Mouse (Mus musculus): ENCODE results near the gene Stard7.
A peak's percentile ranks its signal among the peaks of the same experiment; 100 is the strongest.
"Not testable (repeated sequence)": the region's sequence is repeated elsewhere in the genome, so short reads cannot be mapped to it uniquely, and the experiment has no call there.

Gene Stard7

DNA sequence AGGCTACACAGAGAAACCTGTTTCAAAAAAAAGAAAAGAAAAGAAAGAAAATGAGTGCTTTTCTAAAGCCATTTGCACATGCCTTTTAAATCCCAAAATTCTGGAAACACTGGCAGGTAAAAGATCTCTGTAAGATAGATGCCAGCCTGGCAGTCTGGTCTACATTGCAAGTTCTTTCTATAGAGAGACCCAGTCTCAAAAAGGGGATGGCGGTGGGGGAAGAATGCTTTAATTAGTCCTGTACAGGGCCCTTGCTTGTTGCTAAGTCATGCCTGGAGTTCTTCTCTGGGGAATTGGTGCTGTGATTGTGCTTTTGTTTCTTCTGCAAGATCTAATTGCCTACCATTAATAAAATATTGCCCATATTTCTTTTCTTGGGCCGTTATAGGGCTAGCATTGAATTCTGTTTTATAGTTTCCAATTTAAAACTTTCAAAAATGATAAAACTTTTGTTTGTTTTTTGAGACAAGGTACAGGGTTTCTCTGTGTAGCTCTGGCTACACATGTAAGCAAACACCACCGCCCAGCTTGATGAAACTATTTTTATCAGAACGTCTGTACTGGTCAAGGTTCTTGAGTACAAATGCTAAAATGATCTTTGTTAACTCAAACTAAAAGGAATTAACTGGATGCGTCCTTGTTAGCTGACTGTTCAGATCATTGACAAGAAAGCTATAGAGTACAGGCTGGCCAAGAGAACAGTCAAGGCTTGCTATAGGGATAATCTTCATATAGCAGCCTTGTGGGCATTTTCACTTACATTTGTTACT lies 5.7 kb downstream of the Stard7 start:
- no peak for DNase-seq

DNA sequence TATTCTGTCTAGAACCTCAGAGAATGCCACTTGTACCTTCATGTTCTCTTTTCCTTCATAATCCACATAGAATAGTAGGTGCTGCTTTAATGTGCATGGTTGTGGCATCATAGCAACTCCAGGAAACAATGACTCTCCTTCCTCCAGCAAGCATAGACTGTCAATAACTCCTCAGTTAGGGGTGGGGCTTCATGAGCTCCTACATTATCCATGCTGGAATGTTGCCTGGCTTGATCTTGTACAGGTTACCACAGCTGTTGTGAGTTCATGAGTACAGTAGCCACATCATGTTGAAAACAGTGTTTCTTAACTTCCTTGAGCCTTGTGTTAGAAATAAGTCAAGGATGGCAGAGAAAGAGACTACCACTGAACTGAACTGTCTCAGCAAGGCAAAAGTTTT lies 8.1 kb downstream of the Stard7 start:
- no peak for DNase-seq

DNA sequence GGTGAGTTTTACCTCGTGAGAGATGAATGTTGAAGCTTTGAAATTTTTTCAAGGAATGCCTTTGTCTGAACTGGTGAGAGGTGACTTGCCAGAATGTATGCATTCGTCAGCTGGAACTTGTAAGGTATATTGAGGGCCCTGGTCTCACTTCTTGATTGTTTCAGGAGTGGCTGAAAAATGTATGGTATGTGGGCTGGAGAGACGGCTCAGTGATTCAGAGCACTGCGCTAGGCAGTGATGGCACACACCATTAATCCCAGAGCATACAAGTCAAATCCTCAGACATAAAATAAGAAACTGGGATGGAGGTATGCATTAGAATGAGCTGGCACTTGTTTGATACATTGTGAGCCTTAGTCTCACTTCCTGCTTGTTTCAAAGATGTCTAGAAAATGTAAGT lies 22.2 kb downstream of the Stard7 start:
- no peak for DNase-seq

DNA sequence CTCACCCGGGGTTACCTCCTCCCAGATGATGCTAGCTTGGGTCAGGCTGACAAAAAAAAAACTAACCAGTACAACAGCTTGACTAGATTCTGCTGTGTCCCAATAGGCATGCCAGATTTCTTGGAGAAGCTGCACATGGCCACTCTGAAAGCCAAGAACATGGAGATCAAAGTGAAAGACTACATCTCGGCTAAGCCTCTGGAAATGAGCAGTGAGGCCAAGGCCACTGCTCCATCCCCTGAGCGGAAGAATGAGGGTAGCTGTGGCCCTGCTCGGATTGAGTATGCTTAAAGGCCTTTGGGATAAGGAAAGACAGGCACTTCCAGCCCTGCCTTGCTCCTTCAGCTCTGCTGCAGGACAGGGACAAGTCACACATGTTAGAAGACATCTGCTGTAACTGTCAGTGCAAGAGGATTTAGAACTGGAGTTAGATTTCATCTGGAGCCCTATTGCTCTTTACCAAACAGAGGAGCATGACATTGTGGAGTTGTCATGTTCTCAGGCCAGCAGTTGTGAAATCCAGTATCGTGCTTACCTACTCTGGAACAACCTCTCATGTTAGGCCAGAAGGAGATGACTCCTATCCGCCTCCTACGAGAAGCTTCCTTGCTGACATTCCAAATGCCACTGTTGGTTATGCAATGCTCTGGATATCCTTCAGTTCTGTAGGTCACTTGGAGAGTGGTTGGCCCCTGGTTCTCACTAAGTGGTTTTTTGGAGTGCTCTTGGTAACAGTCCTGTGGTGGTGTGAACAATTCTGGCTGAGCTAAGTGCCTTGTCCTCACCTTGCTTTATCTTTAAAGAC lies 27.2 kb downstream of the Stard7 start:
- DNase-seq = no peak

DNA sequence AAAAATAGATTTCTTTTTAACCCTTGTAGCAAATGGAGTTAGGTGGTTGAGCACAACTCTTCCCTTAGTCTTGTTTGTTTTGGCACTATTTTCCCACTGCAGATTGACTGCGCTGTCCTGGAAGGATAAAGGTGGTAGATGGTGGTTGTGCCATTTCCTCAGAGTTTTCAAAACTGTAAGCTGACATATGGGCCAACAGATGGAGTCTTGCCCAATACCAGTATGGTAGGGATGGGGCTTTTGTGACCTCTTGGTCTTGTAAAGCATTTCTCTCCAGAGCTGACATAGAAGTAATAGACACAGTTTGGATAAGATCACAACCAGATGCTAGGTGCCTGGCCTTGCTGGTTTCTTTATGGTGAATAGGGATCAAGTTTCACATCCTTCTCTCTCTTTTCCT lies 28.0 kb downstream of the Stard7 start:
- DNase-seq = peak; percentile 10

DNA sequence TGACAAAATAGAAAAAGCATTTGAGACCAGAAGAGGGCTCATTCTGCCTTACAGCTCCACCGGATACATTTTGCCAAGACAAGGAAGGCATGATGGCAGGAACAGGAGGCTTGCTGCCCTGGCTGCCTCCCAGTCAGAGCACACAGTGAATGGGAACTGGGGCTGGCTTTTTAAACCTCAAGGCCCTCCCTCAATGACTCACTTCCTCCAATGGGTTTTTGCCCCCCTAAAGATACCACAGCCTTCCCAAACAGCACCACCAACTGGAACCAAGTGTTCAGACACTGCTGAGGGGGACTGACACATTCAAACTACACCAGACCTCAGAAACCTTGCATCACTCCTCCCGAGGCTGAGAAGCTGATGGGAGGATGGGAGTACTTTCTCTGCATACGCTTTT lies 30.7 kb downstream of the Stard7 start:
- no peak for DNase-seq

DNA sequence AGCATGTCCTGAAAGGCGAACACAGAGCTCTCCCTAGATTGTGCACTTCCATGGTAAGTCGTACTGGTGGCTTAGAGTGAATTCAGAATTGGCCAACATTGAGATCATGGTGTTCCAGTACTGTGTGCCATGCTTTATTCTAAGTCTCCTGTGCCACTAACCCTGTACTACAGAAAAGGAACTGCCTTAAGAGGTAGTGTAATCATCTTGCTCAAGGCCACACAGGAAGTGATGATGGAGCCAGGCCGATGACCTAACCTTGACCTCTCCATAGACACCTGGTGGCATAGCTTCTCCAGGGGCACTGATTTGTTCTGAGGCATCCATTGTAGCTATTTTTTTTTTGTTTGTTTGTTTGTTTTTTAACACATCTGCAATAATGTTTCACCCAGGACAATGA lies 31.9 kb downstream of the Stard7 start:
- no peak for DNase-seq

DNA sequence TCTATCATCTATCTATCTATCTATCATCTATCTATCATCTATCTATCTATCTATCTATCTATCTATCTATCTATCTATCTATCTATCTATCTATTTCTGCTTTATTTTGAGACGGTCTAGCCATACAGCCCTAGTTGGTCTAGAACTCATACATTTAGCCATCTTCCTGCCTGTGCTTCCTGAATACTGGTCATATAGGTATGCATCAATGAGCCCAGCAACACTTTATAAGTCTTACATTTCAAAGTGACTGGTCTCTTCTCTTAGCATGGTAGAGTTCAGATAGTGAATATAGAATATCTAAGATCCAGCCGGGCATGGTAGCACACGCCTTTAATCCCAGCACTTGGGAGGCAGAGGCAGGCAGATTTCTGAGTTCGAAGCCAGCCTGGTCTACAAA lies 34.2 kb downstream of the Stard7 start:
- not testable (repeated sequence) for DNase-seq

DNA sequence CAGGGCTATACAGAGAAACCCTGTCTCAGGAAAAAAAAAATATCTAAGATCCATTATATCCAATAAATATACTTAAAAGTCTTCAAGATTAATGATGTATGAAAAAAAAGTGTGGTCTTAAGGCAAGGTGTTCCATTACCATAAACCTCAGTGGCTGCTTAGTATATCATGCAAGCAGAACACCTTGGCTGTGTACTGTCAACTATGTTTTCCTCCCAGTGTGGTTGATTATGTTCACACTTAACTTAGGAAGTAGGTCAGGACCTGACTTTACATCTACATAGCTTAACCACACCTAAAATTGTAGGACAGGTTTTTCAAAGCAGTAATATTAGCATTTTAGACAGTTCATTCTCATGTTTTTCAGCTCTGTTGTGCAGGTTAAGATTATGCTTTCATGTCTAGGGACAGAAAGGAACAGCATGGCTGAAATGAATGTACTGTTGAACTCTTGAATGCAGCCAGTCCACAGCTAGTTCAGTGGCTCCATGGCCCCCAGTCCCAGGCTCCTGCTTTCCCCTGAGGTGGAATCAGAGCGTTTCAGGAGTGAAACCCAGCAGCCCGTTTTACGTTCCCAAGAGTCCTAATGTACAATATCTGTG lies 34.7 kb downstream of the Stard7 start:
- no peak for DNase-seq

DNA sequence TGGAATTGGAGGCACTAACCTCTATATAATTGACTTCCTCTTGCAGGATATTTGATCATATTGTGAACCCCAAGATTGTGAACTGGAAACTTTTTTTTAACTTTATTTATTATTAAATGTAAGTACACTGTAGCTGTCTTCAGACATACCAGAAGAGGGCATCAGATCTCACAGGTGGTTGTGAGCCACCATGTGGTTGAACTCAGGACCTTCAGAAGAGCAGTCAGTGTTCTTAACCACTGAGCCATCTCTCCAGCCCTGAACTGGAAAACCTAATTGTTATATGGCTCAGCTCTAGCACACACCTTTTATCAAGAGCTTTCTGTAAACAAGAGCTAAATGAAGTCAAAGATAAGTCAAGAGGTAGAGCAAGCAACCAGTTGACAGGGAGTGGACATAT lies 36.1 kb downstream of the Stard7 start:
- DNase-seq = no peak

DNA sequence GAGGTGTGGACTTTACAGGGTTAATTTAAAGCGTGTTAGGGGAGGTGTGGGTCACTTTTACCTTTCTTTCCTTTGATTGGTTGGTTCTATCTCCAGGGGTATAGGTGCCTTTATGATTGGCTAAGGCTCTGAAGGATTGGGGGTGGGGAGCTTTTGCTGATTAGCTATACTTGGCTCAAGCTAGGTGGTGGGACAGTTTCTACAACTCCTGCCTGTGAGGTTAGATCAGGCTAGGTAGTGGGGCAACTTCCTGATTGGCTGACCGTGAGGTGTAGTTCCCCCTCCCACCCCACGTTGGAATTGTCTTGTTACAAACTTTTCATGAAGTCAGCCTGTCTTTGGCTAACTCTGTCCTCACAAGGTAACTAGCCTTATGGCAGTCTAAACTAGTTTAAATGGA lies 37.2 kb downstream of the Stard7 start:
- no peak for DNase-seq

DNA sequence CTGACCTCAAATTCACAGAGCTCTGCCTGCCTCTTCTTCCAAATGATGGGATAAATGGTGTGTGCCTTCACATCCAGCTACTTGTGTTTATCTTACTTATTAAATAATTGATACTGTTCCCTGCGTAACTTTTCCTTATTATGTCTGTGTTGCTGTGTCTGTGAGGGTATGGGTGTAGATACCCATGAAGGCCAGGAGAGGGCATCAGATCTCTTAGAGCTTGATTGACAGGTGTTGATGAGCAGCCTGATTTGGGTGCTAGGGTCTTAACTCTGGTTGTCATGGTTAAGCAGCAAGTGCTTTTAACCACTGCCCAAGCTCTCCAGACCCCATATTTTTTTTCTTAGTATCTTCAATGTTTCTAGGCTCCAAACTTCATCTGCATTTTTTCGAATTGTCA lies 38.6 kb downstream of the Stard7 start:
- DNase-seq = no peak

DNA sequence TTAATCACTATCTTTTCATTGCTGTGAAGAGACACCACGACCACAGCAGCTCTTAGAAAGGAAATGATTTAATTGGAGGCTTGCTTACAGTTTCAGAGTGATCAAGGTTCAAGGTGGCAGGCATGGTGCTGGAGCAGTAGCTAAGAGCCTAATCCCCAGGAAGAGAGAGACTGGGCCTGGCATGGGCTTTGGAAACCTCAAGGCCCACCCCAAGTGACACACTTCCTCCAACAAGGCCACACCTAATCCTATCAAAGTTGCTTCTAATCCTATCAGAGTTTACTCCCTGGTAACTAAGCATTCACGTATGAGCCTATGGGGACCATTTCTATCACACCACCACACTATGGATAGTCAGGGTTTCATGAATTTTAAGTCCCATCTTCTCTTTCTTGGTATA lies 40.2 kb downstream of the Stard7 start:
- no peak for DNase-seq

DNA sequence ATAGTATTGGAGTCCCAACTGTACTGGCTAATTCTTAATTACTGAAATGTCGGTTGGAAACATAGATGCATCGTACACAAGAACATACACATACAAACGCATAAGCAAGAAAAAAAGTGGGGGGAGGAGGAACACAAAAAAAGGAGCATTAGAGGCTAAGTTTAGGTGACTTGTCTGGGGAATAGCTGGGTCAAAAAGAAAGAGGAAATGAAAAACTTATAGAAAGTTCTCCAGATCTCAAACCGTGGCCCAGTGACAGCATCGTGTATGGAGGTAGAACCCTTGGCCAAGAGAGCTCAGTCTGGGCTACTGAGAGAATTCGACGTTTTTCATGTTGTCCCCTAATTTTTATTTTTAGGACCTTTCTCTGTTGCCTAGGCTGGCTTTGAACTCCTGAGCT lies 40.7 kb downstream of the Stard7 start:
- DNase-seq = no peak

DNA sequence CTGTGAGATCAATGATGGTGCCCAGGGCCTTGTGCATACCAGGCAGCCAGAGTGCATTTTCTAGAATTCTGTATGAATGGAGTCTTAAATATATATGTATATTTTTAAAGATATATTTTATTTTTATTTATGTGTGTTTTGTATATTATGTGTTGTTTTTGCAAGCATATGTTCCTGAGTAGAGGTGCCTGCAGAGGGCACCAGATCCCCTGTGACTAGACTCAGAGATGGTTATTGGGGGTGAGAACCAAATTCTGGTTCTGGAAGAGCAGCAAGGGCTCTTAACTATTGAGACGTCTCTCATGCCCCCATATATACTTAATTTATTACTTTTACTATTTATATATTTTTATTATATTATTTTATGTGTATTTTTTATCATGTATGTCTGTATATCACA lies 41.2 kb downstream of the Stard7 start:
- DNase-seq = no peak

DNA sequence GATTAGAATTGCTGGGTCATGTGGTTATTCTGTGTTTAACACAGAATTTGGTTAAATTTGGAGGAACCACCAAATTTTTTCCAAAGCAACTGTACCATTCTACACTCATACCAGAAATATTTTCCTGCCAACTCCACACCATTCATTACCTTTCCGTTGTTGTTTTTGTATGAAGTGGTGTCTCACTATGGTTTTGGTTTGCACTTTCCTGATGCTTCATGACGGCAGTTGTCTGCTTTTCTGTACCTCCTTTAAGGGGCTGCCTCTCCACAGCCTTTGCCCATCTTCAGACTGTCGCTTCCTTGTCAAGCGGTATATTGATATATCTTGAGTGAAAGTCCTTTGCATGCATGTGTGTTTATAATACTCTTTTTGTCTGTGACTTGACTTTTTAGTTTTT lies 42.8 kb downstream of the Stard7 start:
- DNase-seq = no peak

DNA sequence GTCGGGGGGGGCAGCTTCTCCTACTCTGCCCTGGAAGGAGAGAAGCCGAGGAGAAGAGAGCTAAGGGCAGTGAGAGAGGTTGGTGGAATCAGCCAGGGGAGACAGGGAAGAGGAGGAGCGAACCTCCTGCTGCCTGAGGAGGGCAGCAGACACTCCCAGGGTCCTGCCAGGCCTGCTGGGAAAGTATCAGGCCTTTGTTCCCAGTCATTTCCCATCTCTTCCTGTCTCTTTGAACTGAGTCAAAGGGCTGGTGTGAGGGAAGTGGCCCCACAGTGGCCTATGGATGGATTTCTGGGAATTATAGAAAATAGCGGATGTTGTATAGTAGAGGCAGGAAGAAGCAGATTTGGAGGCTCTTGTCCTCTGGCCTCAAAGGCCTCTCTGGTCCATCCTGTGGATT lies 43.9 kb downstream of the Stard7 start:
- DNase-seq = no peak

DNA sequence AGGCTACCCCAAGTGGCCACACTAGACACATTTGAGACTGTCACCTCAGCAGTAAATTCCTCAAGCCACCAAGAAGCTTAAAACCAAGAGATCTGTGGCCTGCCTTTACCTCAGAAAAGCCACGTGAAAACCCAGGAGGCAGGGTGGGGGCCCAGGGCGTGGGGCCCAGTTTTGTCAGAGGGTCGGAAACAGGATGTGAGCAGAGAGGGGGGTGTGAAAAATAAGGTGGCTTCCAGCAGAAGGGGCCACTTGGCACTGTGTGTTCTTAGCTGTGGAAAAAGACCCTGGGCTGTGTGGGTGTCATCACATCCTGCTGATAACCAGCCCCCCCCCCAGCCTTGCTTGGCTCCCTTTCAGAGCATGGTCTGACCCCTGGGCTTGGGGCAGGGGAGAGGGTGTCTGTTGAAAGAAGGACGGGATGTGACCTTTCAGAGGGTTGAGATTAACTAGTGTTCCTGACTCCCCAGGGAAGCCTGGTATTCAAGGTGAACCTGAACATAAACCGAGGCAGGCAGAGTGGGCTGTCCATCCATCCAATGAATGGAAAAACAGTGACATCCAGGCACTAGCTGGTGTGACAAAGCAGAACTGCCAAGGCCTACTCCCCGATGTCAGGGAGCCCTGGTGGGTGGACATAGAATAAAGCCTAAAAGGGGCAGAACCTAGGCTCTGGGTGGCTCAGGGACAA lies 44.6 kb downstream of the Stard7 start:
- no peak for DNase-seq

DNA sequence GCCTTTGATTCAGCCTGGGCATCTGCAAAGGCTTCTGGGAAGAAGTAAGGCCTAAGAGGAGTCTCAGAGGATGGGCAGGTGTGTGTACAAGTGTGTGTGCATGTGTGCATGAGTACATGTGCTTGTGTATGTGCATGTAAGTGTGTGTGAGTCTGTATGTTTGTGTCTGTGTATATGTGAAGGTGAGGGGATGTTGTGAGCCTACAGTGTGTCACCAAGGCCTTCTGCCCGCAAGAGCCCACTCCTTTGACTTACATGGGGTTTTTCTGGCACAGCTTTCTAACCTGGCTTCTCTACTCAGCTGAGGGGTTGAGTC lies 45.1 kb downstream of the Stard7 start:
- DNase-seq = no peak

DNA sequence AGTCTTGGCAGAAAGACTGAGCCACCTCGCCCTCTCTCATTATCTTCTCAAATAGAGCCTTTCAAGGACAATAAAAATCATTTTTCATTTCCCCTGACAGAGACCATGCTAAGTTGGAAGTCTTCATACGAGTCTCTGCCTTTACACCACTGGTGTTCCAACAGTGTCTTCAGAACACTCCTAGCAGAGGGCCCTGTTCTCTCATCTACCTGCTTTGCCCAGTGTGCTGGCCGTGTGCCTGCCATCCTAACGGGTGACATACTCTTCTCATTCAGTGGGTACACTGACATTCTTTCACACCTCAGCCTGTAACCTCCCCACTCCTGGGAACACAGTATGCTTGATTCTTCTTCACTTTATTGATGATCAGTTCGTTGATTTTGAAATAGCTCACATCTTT lies 46.4 kb downstream of the Stard7 start:
- no peak for DNase-seq

DNA sequence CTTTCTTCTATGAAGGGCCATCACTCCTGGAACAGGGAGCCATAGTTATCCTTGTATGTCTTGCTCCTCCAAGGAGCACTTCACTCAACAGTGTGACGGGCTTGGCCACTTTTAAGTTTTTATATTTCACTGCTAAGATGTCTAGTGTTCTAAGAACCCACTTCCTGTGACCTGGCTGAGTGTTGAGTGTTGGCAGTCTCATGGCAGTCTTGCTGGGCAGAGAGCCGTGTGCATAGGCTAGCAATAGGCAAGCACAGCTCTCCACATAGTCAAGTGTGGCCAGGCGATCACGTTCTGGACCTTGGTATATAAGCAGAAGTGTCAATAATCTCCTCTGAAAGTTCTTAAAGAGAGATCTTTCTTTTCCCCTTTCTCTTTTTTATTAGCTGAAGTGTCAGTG lies 48.1 kb downstream of the Stard7 start:
- DNase-seq = no peak

DNA sequence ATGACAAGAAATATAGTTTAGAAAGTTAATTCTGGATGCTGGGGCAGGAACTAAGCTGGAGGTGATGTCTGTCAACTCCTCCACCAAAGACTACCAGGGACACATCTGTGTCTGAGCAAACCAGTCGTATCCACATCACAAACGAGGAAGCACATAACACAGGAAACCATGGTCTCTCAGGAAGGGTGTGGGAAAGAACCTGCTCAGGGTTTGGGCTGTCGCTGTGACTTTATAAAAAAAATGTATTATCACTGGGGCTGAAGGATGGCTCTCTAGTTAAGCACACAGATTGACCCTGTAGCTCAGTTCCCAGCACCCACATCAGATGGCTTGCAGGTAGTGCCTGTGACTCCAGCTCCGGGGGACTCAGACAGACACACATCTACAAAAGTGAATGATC lies 49.1 kb downstream of the Stard7 start:
- DNase-seq = no peak

DNA sequence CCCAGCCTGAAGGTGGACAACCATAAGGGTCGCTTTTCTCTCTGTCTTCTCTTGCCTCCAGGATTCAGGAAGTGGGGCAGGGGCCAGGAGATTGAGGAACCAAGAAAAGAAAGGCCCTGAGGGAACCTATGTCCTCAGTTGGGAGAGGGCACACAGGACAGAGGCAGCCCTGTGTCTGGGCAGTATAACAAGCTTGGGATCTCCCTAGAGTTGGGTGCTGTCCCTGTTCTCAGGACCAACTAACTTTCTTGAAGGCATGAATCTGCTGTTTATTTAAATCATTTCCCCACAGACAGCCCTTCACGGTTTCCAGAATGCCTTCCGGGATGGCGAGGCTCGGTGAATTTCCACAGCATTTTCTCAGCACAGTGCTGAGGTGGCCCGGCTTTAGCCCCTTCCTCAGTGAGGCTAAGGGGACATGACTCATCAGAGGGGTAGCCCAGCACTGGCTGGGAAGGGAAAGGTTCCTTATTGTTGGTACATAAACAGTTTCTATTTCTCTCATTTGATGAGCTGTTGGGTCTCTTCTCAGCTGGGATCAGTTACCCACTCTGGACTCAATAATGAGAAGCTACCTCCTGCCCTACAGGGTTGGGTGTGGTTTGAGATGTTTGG lies 52.8 kb downstream of the Stard7 start:
- no peak for DNase-seq

All from cerebellum, adult 11 months (tissue).